ENCODE assay signal across 10 mouse cellular contexts in genomic region chr1:153489132-153489531, GRCm38 (mm10). TPM values are rescaled to one million over a fixed set of nuclear protein-coding genes. Genes with fewer than 3 reads are reported as not detected.
A peak's percentile ranks its signal among the peaks of the same experiment; 100 is the strongest.
DNase-seq lines count a peak whose midpoint lies in the region; ATAC-seq lines count a peak whose summit lies in the region.
"Had no signal": no experiment of that assay in that cellular context is flagged by ENCODE, and none has a peak within 500 bp of the region (broad histone marks: within the 10 kb centered on the region; RNA-seq: fewer than 3 reads in every experiment).

No protein-coding gene starts in this region.

- WGBS in hindbrain, embryonic 10.5 days = 51% methylated on average over 7 of the region's 7 CpGs

- no peak overlapping the region for H3K4me3 ChIP-seq in hindbrain, embryonic 10.5 days
- H3K4me3 ChIP-seq: erythroblast, embryonic 14.5 days; limb, embryonic 15.5 days had no signal

- H3K36me3 ChIP-seq in hindbrain, embryonic 10.5 days = peaks cover 2% of the 10 kb centered on the region; the same call in 1 of the 2 replicates
- H3K36me3 ChIP-seq: limb, embryonic 15.5 days had no signal

- DNase-seq in CD4-positive, CD25-positive, alpha-beta regulatory T cell, adult 2 months (ENCODE audit: low read depth, low spot score) = peak; percentile 61
- peak; percentile 54 for DNase-seq in right cerebral cortex, postnatal 10 days (ENCODE audit: low spot score in 2 of 2)
- no peak for DNase-seq in right cerebral cortex, postnatal 25 days
- peak; percentile 29 for DNase-seq in lung, postnatal 10 days
- DNase-seq in testis, postnatal 10 days (ENCODE audit: low spot score) = peak; percentile 65
- no peak for DNase-seq in hindbrain, embryonic 10.5 days (ENCODE audit: low spot score)
- DNase-seq in neural tube, embryonic 10.5 days (ENCODE audit: extremely low spot score, low spot score) = no peak

- no peaks in the 10 kb centered on the region for H3K27me3 ChIP-seq in hindbrain, embryonic 10.5 days (ENCODE audit: insufficient read depth, poor library complexity, severe bottlenecking)
- H3K27me3 ChIP-seq: limb, embryonic 15.5 days had no signal

- peaks cover 19% of the 10 kb centered on the region for H3K4me1 ChIP-seq in hindbrain, embryonic 10.5 days (replicated peaks)

- no peak overlapping the region for H3K27ac ChIP-seq in hindbrain, embryonic 10.5 days
- H3K27ac ChIP-seq: limb, embryonic 15.5 days had no signal

- no peaks in the 10 kb centered on the region for H3K9me3 ChIP-seq in hindbrain, embryonic 10.5 days
- H3K9me3 ChIP-seq: limb, embryonic 15.5 days had no signal

- ATAC-seq in CD4-positive, CD25-positive, alpha-beta regulatory T cell, adult 4 months = no peak

RNA-seq across cellular contexts. Expression of gene Dhx9, which starts 1.7 kb away (rescaled TPM):
- polyA plus RNA-seq in CD4-positive, CD25-positive, alpha-beta regulatory T cell, adult 4 months (2017; shearing (Covaris generic)) = 10 to 100 TPM; 28.0 to 35.3 TPM
- 31.1 and 42.1 TPM in 2 replicates for polyA plus RNA-seq in hindbrain, embryonic 10.5 days (2016; fragmentation: Nextera tagmentation; extraction: Ambion mirVana)

Comparison
In these comparisons a context has a peak if more than half of its experiments do, and no peak if none do; other contexts are left out.
1. DNase-seq: peak in CD4-positive, CD25-positive, alpha-beta regulatory T cell, adult 2 months (single experiment), right cerebral cortex, postnatal 10 days (2 of 2), lung, postnatal 10 days (single experiment) and testis, postnatal 10 days (single experiment); none in right cerebral cortex, postnatal 25 days (single experiment), hindbrain, embryonic 10.5 days (single experiment) and neural tube, embryonic 10.5 days (single experiment).